Mouse (Mus musculus) MEL (cell line): ENCODE data around the gene Psmb10. TPM values are rescaled to one million over a fixed set of nuclear protein-coding genes. Genes with fewer than 3 reads are reported as not detected.

Experiments used
- DNase-seq: peaks from one replicate; pipeline ENCODE4 v3.0.0; 2011; ENCODE audit warnings: low read depth, low spot score
- H3K27ac ChIP-seq: 2 replicates; pipeline ENCODE4 v1.5.1; 2012; ENCODE audit warnings: low read depth, mild to moderate bottlenecking, control low read depth, low read length, moderate library complexity; ENCODE audit not compliant: control insufficient read depth
- H3K27me3 ChIP-seq, 2 experiments: fragments of 150-350 bp in 1 of 2; sonication (generic) in 1 of 2; 2 replicates each; pipeline ENCODE4 v1.6.1; 2012; ENCODE audit warnings: low read length in 2 of 2, mild to moderate bottlenecking in 2 of 2, improper control_type of control experiment in 1 of 2, moderate library complexity in 1 of 2; ENCODE audit not compliant: insufficient read depth in 2 of 2, control insufficient read depth in 1 of 2
- H3K36me3 ChIP-seq, 2 experiments: 2 replicates each; pipeline ENCODE4 v1.6.1; 2012 to 2014; ENCODE audit warnings: low read length in 2 of 2, improper control_type of control experiment in 1 of 2, inconsistent platforms in 1 of 2, mild to moderate bottlenecking in 1 of 2; ENCODE audit not compliant: insufficient read depth in 2 of 2, control insufficient read depth in 1 of 2
- H3K4me1 ChIP-seq, 2 experiments: fragments of 150-350 bp in 1 of 2; sonication (generic) in 1 of 2; 2 replicates each; pipeline ENCODE4 v1.6.1; 2012; ENCODE audit warnings: low read length in 2 of 2, improper control_type of control experiment in 1 of 2, mild to moderate bottlenecking in 1 of 2; ENCODE audit not compliant: insufficient read depth in 2 of 2, control insufficient read depth in 1 of 2
- H3K4me3 ChIP-seq, 2 experiments: fragments of 150-350 bp in 1 of 2; sonication (generic) in 1 of 2; 2 replicates each; pipeline ENCODE4 v1.5.1; 2012; ENCODE audit warnings: low read depth in 2 of 2, low read length in 2 of 2, mild to moderate bottlenecking in 2 of 2, moderate library complexity in 2 of 2, control low read depth in 1 of 2, improper control_type of control experiment in 1 of 2; ENCODE audit not compliant: control insufficient read depth in 1 of 2, insufficient read depth in 1 of 2
- H3K79me2 ChIP-seq: 2 replicates; pipeline ENCODE4 v1.6.1; 2012; ENCODE audit warnings: mild to moderate bottlenecking, low read length, moderate library complexity; ENCODE audit not compliant: control insufficient read depth, poor library complexity, insufficient read depth
- H3K9ac ChIP-seq: 2 replicates; pipeline ENCODE4 v1.6.1; 2012; ENCODE audit warnings: low read depth, mild to moderate bottlenecking, control low read depth, low read length, moderate library complexity; ENCODE audit not compliant: control insufficient read depth, poor library complexity, severe bottlenecking
- H3K9me3 ChIP-seq: fragments of 150-350 bp; sonication (generic); replicated peaks from 2 replicates; pipeline ENCODE4 v1.6.1; 2012; ENCODE audit warnings: mild to moderate bottlenecking, low read length, improper control_type of control experiment, moderate library complexity; ENCODE audit not compliant: insufficient read depth
- BHLHE40 ChIP-seq: IDR thresholded peaks from 2 replicates; pipeline ENCODE4 v1.6.1; 2012; ENCODE audit warnings: low read depth, mild to moderate bottlenecking, inconsistent platforms, low read length, improper control_type of control experiment, borderline replicate concordance
- CHD1 ChIP-seq: IDR thresholded peaks from 2 replicates; pipeline ENCODE4 v1.6.1; 2012; ENCODE audit warnings: low read depth, mild to moderate bottlenecking, inconsistent platforms, low read length, improper control_type of control experiment
- CTCF ChIP-seq, 3 experiments: IDR thresholded peaks in 2 of 3; conservative IDR thresholded peaks in 1 of 3; 2 replicates each; pipeline ENCODE4 v1.5.1; 2011 to 2012; ENCODE audit warnings: low read length in 3 of 3, low read depth in 2 of 3, mild to moderate bottlenecking in 2 of 3, improper control_type of control experiment in 1 of 3, inconsistent platforms in 1 of 3, mixed read lengths in 1 of 3, moderate library complexity in 1 of 3; ENCODE audit not compliant: control insufficient read depth in 1 of 3, insufficient read depth in 1 of 3, poor library complexity in 1 of 3, severe bottlenecking in 1 of 3
- E2F4 ChIP-seq: IDR thresholded peaks from 2 replicates; pipeline ENCODE4 v1.6.1; 2011; ENCODE audit warnings: low read depth, low read length, improper control_type of control experiment, borderline replicate concordance
- EP300 ChIP-seq, 2 experiments: IDR thresholded peaks; 2 replicates each; pipeline ENCODE4 v1.6.1; 2011; ENCODE audit warnings: improper control_type of control experiment in 2 of 2, low read length in 2 of 2, low read depth in 1 of 2, mild to moderate bottlenecking in 1 of 2
- ETS1 ChIP-seq: IDR thresholded peaks from 2 replicates; pipeline ENCODE4 v1.6.1; 2012; ENCODE audit warnings: low read depth, mild to moderate bottlenecking, inconsistent platforms, low read length, improper control_type of control experiment, moderate library complexity
- GABPA ChIP-seq: IDR thresholded peaks from 2 replicates; pipeline ENCODE4 v1.6.1; 2012; ENCODE audit warnings: low read depth, mild to moderate bottlenecking, inconsistent platforms, low read length, improper control_type of control experiment, moderate library complexity
- HCFC1 ChIP-seq: IDR thresholded peaks from 2 replicates; pipeline ENCODE4 v1.6.1; 2012; ENCODE audit warnings: low read depth, mild to moderate bottlenecking, inconsistent platforms, low read length, improper control_type of control experiment, moderate library complexity
- JUND ChIP-seq: IDR thresholded peaks from 2 replicates; pipeline ENCODE4 v1.6.1; 2011; ENCODE audit warnings: low read depth, mild to moderate bottlenecking, improper control_type of control experiment, low read length
- KAT2A ChIP-seq: conservative IDR thresholded peaks from 2 replicates; pipeline ENCODE4 v1.6.1; 2012; ENCODE audit warnings: low read depth, low read length, improper control_type of control experiment, inconsistent platforms
- MAX ChIP-seq: IDR thresholded peaks from 2 replicates; pipeline ENCODE4 v1.6.1; 2011; ENCODE audit warnings: low read length, improper control_type of control experiment
- MAZ ChIP-seq: IDR thresholded peaks from 2 replicates; pipeline ENCODE4 v1.6.1; 2012; ENCODE audit warnings: low read depth, mild to moderate bottlenecking, inconsistent platforms, low read length, improper control_type of control experiment
- MEF2A ChIP-seq: IDR thresholded peaks from 2 replicates; pipeline ENCODE4 v1.6.1; 2014; ENCODE audit warnings: low read depth, mild to moderate bottlenecking, inconsistent platforms, low read length, improper control_type of control experiment; ENCODE audit not compliant: poor library complexity, insufficient replicate concordance, severe bottlenecking; ENCODE audit errors: extremely low read depth
- MXI1 ChIP-seq: IDR thresholded peaks from 2 replicates; pipeline ENCODE4 v1.6.1; 2011; ENCODE audit warnings: mild to moderate bottlenecking, low read depth, low read length, improper control_type of control experiment
- MYB ChIP-seq: IDR thresholded peaks from 2 replicates; pipeline ENCODE4 v1.6.1; 2011; ENCODE audit warnings: mild to moderate bottlenecking, low read depth, low read length, improper control_type of control experiment
- MYC ChIP-seq: IDR thresholded peaks from 2 replicates; pipeline ENCODE4 v1.6.1; 2011; ENCODE audit warnings: low read depth, mild to moderate bottlenecking, low read length, improper control_type of control experiment, moderate library complexity
- NELFE ChIP-seq: IDR thresholded peaks from 2 replicates; pipeline ENCODE4 v1.6.1; 2011; ENCODE audit warnings: low read depth, low read length, improper control_type of control experiment
- NRF1 ChIP-seq: IDR thresholded peaks from 2 replicates; pipeline ENCODE4 v1.6.1; 2014; ENCODE audit warnings: low read depth, mild to moderate bottlenecking, inconsistent platforms, low read length, improper control_type of control experiment, moderate library complexity; ENCODE audit not compliant: poor library complexity, insufficient read depth, severe bottlenecking
- POLR2A ChIP-seq, 2 experiments: IDR thresholded peaks; 2 replicates each; pipeline ENCODE4 v1.6.1; 2011 to 2012; ENCODE audit warnings: low read length in 2 of 2, mild to moderate bottlenecking in 2 of 2, control low read depth in 1 of 2, improper control_type of control experiment in 1 of 2, low read depth in 1 of 2, moderate library complexity in 1 of 2; ENCODE audit not compliant: control insufficient read depth in 1 of 2, insufficient read depth in 1 of 2, poor library complexity in 1 of 2
- POLR2AphosphoS5 ChIP-seq: IDR thresholded peaks from 2 replicates; pipeline ENCODE4 v1.6.1; 2012; ENCODE audit warnings: low read depth, borderline replicate concordance, mild to moderate bottlenecking, inconsistent platforms, low read length, moderate library complexity, mixed read lengths
- RAD21 ChIP-seq: IDR thresholded peaks from 2 replicates; pipeline ENCODE4 v1.6.1; 2011; ENCODE audit warnings: mild to moderate bottlenecking, low read depth, low read length, improper control_type of control experiment
- RCOR1 ChIP-seq: IDR thresholded peaks from 2 replicates; pipeline ENCODE4 v1.6.1; 2012; ENCODE audit warnings: low read depth, mild to moderate bottlenecking, inconsistent platforms, low read length, improper control_type of control experiment
- SIN3A ChIP-seq: IDR thresholded peaks from 2 replicates; pipeline ENCODE4 v1.6.1; 2012; ENCODE audit warnings: low read length, improper control_type of control experiment, inconsistent platforms
- SMC3 ChIP-seq: IDR thresholded peaks from 2 replicates; pipeline ENCODE4 v1.6.1; 2011; ENCODE audit warnings: low read depth, low read length, improper control_type of control experiment
- TAL1 ChIP-seq: IDR thresholded peaks from 2 replicates; pipeline ENCODE4 v1.6.1; 2012; ENCODE audit warnings: mild to moderate bottlenecking, inconsistent platforms, low read length, moderate library complexity, mixed read lengths
- TBP ChIP-seq: IDR thresholded peaks from 2 replicates; pipeline ENCODE4 v1.8.0; 2011; ENCODE audit warnings: low read depth, low read length, improper control_type of control experiment
- TCF12 ChIP-seq: IDR thresholded peaks from 2 replicates; pipeline ENCODE4 v1.6.1; 2014; ENCODE audit warnings: low read depth, mild to moderate bottlenecking, inconsistent platforms, low read length, improper control_type of control experiment, moderate library complexity
- USF1 ChIP-seq: IDR thresholded peaks from 2 replicates; pipeline ENCODE4 v1.6.1; 2014; ENCODE audit warnings: low read depth, mild to moderate bottlenecking, inconsistent platforms, low read length, improper control_type of control experiment, moderate library complexity
- ZC3H11A ChIP-seq: IDR thresholded peaks from 2 replicates; pipeline ENCODE4 v1.6.1; 2012; ENCODE audit warnings: low read depth, mild to moderate bottlenecking, inconsistent platforms, low read length, improper control_type of control experiment
- ZMIZ1 ChIP-seq: IDR thresholded peaks from 2 replicates; pipeline ENCODE4 v1.6.1; 2012; ENCODE audit warnings: low read depth, mild to moderate bottlenecking, inconsistent platforms, low read length, improper control_type of control experiment, moderate library complexity
- ZNF384 ChIP-seq: IDR thresholded peaks from 2 replicates; pipeline ENCODE4 v1.6.1; 2012; ENCODE audit warnings: low read depth, mild to moderate bottlenecking, inconsistent platforms, low read length, improper control_type of control experiment
- polyA plus RNA-seq, 2 experiments: library from polyadenylated mRNA; stranded (reverse) in 1 of 2; unstranded in 1 of 2; fragments of >175 nt in 1 of 2; fragments of >200 nt in 1 of 2; gene quantifications; 2 replicates each; pipeline versions ENCODE4 v1.2.1 to v1.2.4; 2012; ENCODE audit warnings: low replicate concordance in 2 of 2, low read depth in 1 of 2; ENCODE audit not compliant: insufficient read length in 2 of 2, insufficient read depth in 1 of 2, missing spikeins in 1 of 2
- total RNA-seq: library from RNA; depleted of rRNA; stranded (reverse); fragments of 300-350 nt; gene quantifications from 2 replicates; pipeline ENCODE4 v1.2.3, GENCODE M21; 2012

Psmb10 gene
- total and polyA plus RNA-seq, 3 experiments, result 193 to 275 TPM; not detected in 1

GRCm38 (mm10) chr8:105931271-105931670 lies 7.0 kb downstream of the Psmb10 start:
- Histone ChIP-seq H3K27ac (no peak overlapping the region), H3K4me3 (no peak overlapping the region), H3K9me3 (no peaks in the 10 kb centered on the region), H3K9ac (no peak overlapping the region), H3K27me3 (no peaks in the 10 kb centered on the region), H3K79me2 (no peaks in the 10 kb centered on the region; the same call in none of the 2 replicates), H3K36me3 (peaks cover 0 to 7% of the 10 kb centered on the region in 2 experiments; a peak in 1 of 4 replicates), H3K4me1 (peaks cover 4 to 14% of the 10 kb centered on the region in 2 experiments; a peak in 3 of 4 replicates)
- no peak for TF ChIP-seq MYC
- TF ChIP-seq POLR2A (IDR thresholded peaks at IDR 0.05; ENCODE audit: control insufficient read depth in 1 of 2, insufficient read depth in 1 of 2, low read depth in 1 of 2, low read length in 2 of 2, poor library complexity in 1 of 2), result no peak
- no peak for TF ChIP-seq RAD21
- no peak for TF ChIP-seq GABPA
- TF ChIP-seq ETS1, result no peak
- DNase-seq, result no peak

DNA sequence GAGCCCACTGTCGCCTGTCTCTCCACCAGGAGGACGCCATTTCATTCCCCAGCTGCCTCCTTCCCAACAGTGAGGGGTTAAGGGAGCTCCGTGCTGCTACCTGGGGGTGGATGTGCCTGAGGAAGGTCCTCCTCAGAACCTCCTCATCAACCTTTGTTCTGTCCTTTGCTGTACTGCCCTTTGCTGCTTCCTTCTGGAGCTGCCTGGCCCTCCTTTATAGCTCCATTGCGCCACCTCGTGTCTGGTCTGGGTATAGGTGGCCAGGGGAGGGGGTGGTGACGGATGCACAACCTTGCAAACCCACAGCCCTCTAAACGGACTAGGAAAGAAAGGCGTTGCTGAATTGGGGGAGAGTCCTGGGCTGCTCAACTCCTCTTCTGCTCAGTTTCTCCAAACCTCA lies 7.6 kb downstream of the Psmb10 start:
- no peaks in the 10 kb centered on the region for H3K27me3 ChIP-seq
- H3K36me3 ChIP-seq, result peaks cover 0 to 7% of the 10 kb centered on the region in 2 experiments; a peak in 1 of 4 replicates
- no peak overlapping the region for H3K27ac ChIP-seq
- H3K9ac ChIP-seq, result no peak overlapping the region
- no peaks in the 10 kb centered on the region; the same call in 1 of the 2 replicates for H3K79me2 ChIP-seq
- H3K4me1 ChIP-seq, result peaks cover 3 to 8% of the 10 kb centered on the region in 2 experiments; a peak in 3 of 4 replicates
- no peak overlapping the region for H3K4me3 ChIP-seq
- peak; percentile 78 for DNase-seq
- no peaks in the 10 kb centered on the region for H3K9me3 ChIP-seq
- TF ChIP-seq KAT2A, result no peak
- no peak for TF ChIP-seq MYB
- no peak for TF ChIP-seq EP300 (IDR thresholded peaks at IDR 0.05; ENCODE audit: low read depth in 1 of 2, low read length in 2 of 2)
- peak; percentile 90 for TF ChIP-seq RAD21
- no peak for TF ChIP-seq TBP
- TF ChIP-seq GABPA, result no peak
- TF ChIP-seq BHLHE40, result no peak
- TF ChIP-seq MAZ, result peak; percentile 91
- no peak for TF ChIP-seq CHD1
- no peak for TF ChIP-seq NRF1
- no peak for TF ChIP-seq RCOR1
- TF ChIP-seq ZNF384, result no peak
- TF ChIP-seq ZC3H11A, result peak; percentile 85
- no peak for TF ChIP-seq POLR2AphosphoS5
- no peak for TF ChIP-seq MAX
- no peak for TF ChIP-seq MXI1
- TF ChIP-seq POLR2A (IDR thresholded peaks at IDR 0.05; ENCODE audit: control insufficient read depth in 1 of 2, insufficient read depth in 1 of 2, low read depth in 1 of 2, low read length in 2 of 2, poor library complexity in 1 of 2), result no peak
- TF ChIP-seq USF1, result no peak; the same call in 1 of the 2 replicates
- TF ChIP-seq MYC, result no peak
- TF ChIP-seq JUND, result no peak
- no peak for TF ChIP-seq ZMIZ1
- TF ChIP-seq SIN3A, result no peak
- no peak for TF ChIP-seq ETS1
- no peak for TF ChIP-seq MEF2A
- peak; percentile 94 to 96 (median 95) for TF ChIP-seq CTCF (IDR thresholded peaks at IDR 0.05 in 2 of 3, conservative IDR thresholded peaks at IDR 0.05 in 1 of 3; ENCODE audit: control insufficient read depth in 1 of 3, insufficient read depth in 1 of 3, low read depth in 2 of 3, low read length in 3 of 3, poor library complexity in 1 of 3, severe bottlenecking in 1 of 3)
- no peak for TF ChIP-seq NELFE
- 0 out of 2 replicates have a peak, but pooled peaks have one; percentile 49 for TF ChIP-seq HCFC1
- TF ChIP-seq E2F4, result no peak
- TF ChIP-seq TCF12, result no peak
- no peak for TF ChIP-seq TAL1
- peak; percentile 96 for TF ChIP-seq SMC3
